Mouse (Mus musculus): ENCODE data around the gene Maml3. TPM values are rescaled to one million over a fixed set of nuclear protein-coding genes. Genes with fewer than 3 reads are reported as not detected.

The Maml3 gene
- polyA plus RNA-seq, 1 experiment from 2014 or later: 3.6 TPM

- H3K9ac ChIP-seq (ENCODE audit: low read depth, low read length): no peak overlapping the region
- H3K9me3 ChIP-seq (ENCODE audit: control insufficient read depth, low read length): no peaks in the 10 kb centered on the region
- H3K4me2 ChIP-seq (ENCODE audit: low read depth, low read length): no peak overlapping the region
- H3K27ac ChIP-seq (ENCODE audit: low read length): 0 out of 2 replicates have a peak overlapping the region, but pooled peaks have one; percentile 12
- H3K4me3 ChIP-seq (ENCODE audit: low read length): no peak overlapping the region
- H3K27me3 ChIP-seq (replicated peaks; ENCODE audit: control insufficient read depth, insufficient read depth, low read length): no peaks in the 10 kb centered on the region
- peak; percentile 54 for ATAC-seq
- no peaks in the 10 kb centered on the region for H3K36me3 ChIP-seq (ENCODE audit: control insufficient read depth, insufficient read depth, low read length)
- 18% methylated on average over 4 of the region's 4 CpGs for WGBS
- peaks cover 24% of the 10 kb centered on the region for H3K4me1 ChIP-seq (ENCODE audit: control insufficient read depth, insufficient read depth, low read length)
Observed at GRCm38 (mm10) chr3:51963891-51964593, 140.8 kb downstream of the Maml3 start.

GRCm38 (mm10) chr3:51963151-51963791 lies 141.6 kb downstream of the Maml3 start:
- H3K4me2 ChIP-seq (ENCODE audit: low read depth, low read length): no peak overlapping the region
- no peaks in the 10 kb centered on the region for H3K36me3 ChIP-seq (ENCODE audit: control insufficient read depth, insufficient read depth, low read length)
- H3K27ac ChIP-seq (ENCODE audit: low read length): no peak overlapping the region
- ATAC-seq: no peak
- H3K27me3 ChIP-seq (replicated peaks; ENCODE audit: control insufficient read depth, insufficient read depth, low read length): no peaks in the 10 kb centered on the region
- H3K9ac ChIP-seq (ENCODE audit: low read depth, low read length): no peak overlapping the region
- H3K4me1 ChIP-seq (ENCODE audit: control insufficient read depth, insufficient read depth, low read length): peaks cover 20% of the 10 kb centered on the region
- H3K4me3 ChIP-seq (ENCODE audit: low read length): no peak overlapping the region
- no peaks in the 10 kb centered on the region for H3K9me3 ChIP-seq (ENCODE audit: control insufficient read depth, low read length)
- 74% methylated on average over 9 of the region's 9 CpGs for WGBS

GRCm38 (mm10) chr3:51958751-51959150 lies 146.1 kb downstream of the Maml3 start:
- ATAC-seq: no peak
- WGBS: 71% methylated on average over 2 of the region's 2 CpGs
- no peak overlapping the region for H3K27ac ChIP-seq (ENCODE audit: low read length)
- peaks cover 7% of the 10 kb centered on the region for H3K4me1 ChIP-seq (ENCODE audit: control insufficient read depth, insufficient read depth, low read length)
- H3K4me2 ChIP-seq (ENCODE audit: low read depth, low read length): no peak overlapping the region
- H3K9me3 ChIP-seq (ENCODE audit: control insufficient read depth, low read length): no peaks in the 10 kb centered on the region
- H3K36me3 ChIP-seq (ENCODE audit: control insufficient read depth, insufficient read depth, low read length): no peaks in the 10 kb centered on the region
- no peaks in the 10 kb centered on the region for H3K27me3 ChIP-seq (replicated peaks; ENCODE audit: control insufficient read depth, insufficient read depth, low read length)
- H3K9ac ChIP-seq (ENCODE audit: low read depth, low read length): no peak overlapping the region
- H3K4me3 ChIP-seq (ENCODE audit: low read length): no peak overlapping the region

GRCm38 (mm10) chr3:51954441-51954840 lies 150.4 kb downstream of the Maml3 start:
- Histone ChIP-seq H3K27ac (ENCODE audit: low read length) (no peak overlapping the region), H3K9ac (ENCODE audit: low read depth, low read length) (no peak overlapping the region), H3K4me3 (ENCODE audit: low read length) (no peak overlapping the region), H3K27me3 (replicated peaks; ENCODE audit: control insufficient read depth, insufficient read depth, low read length) (no peaks in the 10 kb centered on the region), H3K36me3 (ENCODE audit: control insufficient read depth, insufficient read depth, low read length) (no peaks in the 10 kb centered on the region), H3K9me3 (ENCODE audit: control insufficient read depth, low read length) (no peaks in the 10 kb centered on the region), H3K4me1 (ENCODE audit: control insufficient read depth, insufficient read depth, low read length) (peaks cover 14% of the 10 kb centered on the region), H3K4me2 (ENCODE audit: low read depth, low read length) (no peak overlapping the region)
- 26% methylated on average over 4 of the region's 4 CpGs for WGBS
- no peak for ATAC-seq

- Histone ChIP-seq H3K27ac (ENCODE audit: low read length) (no peak overlapping the region), H3K36me3 (ENCODE audit: control insufficient read depth, insufficient read depth, low read length) (no peaks in the 10 kb centered on the region), H3K27me3 (replicated peaks; ENCODE audit: control insufficient read depth, insufficient read depth, low read length) (no peaks in the 10 kb centered on the region), H3K4me1 (ENCODE audit: control insufficient read depth, insufficient read depth, low read length) (peaks cover 14% of the 10 kb centered on the region), H3K4me2 (ENCODE audit: low read depth, low read length) (no peak overlapping the region), H3K9ac (ENCODE audit: low read depth, low read length) (no peak overlapping the region), H3K4me3 (ENCODE audit: low read length) (no peak overlapping the region), H3K9me3 (ENCODE audit: control insufficient read depth, low read length) (no peaks in the 10 kb centered on the region)
- ATAC-seq: no peak
- 70% methylated on average over 11 of the region's 11 CpGs for WGBS
Observed at GRCm38 (mm10) chr3:51953927-51954326, 150.9 kb downstream of the Maml3 start.

GRCm38 (mm10) chr3:51952728-51953623 lies 151.9 kb downstream of the Maml3 start:
- WGBS: 58% methylated on average over 33 of the region's 33 CpGs
- Histone ChIP-seq H3K27me3 (replicated peaks; ENCODE audit: control insufficient read depth, insufficient read depth, low read length) (no peaks in the 10 kb centered on the region), H3K36me3 (ENCODE audit: control insufficient read depth, insufficient read depth, low read length) (no peaks in the 10 kb centered on the region), H3K4me3 (ENCODE audit: low read length) (peak overlapping the region; percentile 8), H3K4me1 (ENCODE audit: control insufficient read depth, insufficient read depth, low read length) (peaks cover 14% of the 10 kb centered on the region), H3K27ac (ENCODE audit: low read length) (no peak overlapping the region), H3K9ac (ENCODE audit: low read depth, low read length) (no peak overlapping the region), H3K4me2 (ENCODE audit: low read depth, low read length) (peak overlapping the region; percentile 41), H3K9me3 (ENCODE audit: control insufficient read depth, low read length) (no peaks in the 10 kb centered on the region)
- peak; percentile 87 for ATAC-seq

- H3K9me3 ChIP-seq (ENCODE audit: control insufficient read depth, low read length): no peaks in the 10 kb centered on the region
- no peak overlapping the region for H3K27ac ChIP-seq (ENCODE audit: low read length)
- H3K4me1 ChIP-seq (ENCODE audit: control insufficient read depth, insufficient read depth, low read length): peaks cover 14% of the 10 kb centered on the region
- no peaks in the 10 kb centered on the region for H3K36me3 ChIP-seq (ENCODE audit: control insufficient read depth, insufficient read depth, low read length)
- peak overlapping the region; percentile 8; the same call in 1 of the 2 replicates for H3K4me3 ChIP-seq (ENCODE audit: low read length)
- no peak overlapping the region for H3K9ac ChIP-seq (ENCODE audit: low read depth, low read length)
- peak overlapping the region; percentile 41 for H3K4me2 ChIP-seq (ENCODE audit: low read depth, low read length)
- ATAC-seq: peak; percentile 75
- no peaks in the 10 kb centered on the region for H3K27me3 ChIP-seq (replicated peaks; ENCODE audit: control insufficient read depth, insufficient read depth, low read length)
- WGBS: 71% methylated on average over 9 of the region's 9 CpGs
Observed at GRCm38 (mm10) chr3:51952267-51952666, 152.6 kb downstream of the Maml3 start.

GRCm38 (mm10) chr3:51949651-51950050 lies 155.2 kb downstream of the Maml3 start:
- Histone ChIP-seq H3K27me3 (replicated peaks; ENCODE audit: control insufficient read depth, insufficient read depth, low read length) (no peaks in the 10 kb centered on the region), H3K27ac (ENCODE audit: low read length) (no peak overlapping the region), H3K4me3 (ENCODE audit: low read length) (no peak overlapping the region), H3K4me1 (ENCODE audit: control insufficient read depth, insufficient read depth, low read length) (peaks cover 12% of the 10 kb centered on the region), H3K9ac (ENCODE audit: low read depth, low read length) (no peak overlapping the region), H3K36me3 (ENCODE audit: control insufficient read depth, insufficient read depth, low read length) (no peaks in the 10 kb centered on the region), H3K4me2 (ENCODE audit: low read depth, low read length) (no peak overlapping the region), H3K9me3 (ENCODE audit: control insufficient read depth, low read length) (no peaks in the 10 kb centered on the region)
- ATAC-seq: no peak
- 68% methylated on average over 8 of the region's 8 CpGs for WGBS

- H3K27me3 ChIP-seq (replicated peaks; ENCODE audit: control insufficient read depth, insufficient read depth, low read length): no peaks in the 10 kb centered on the region
- no peak overlapping the region for H3K4me3 ChIP-seq (ENCODE audit: low read length)
Observed at GRCm38 (mm10) chr3:51947168-51947567, 157.7 kb downstream of the Maml3 start.

More at GRCm38 (mm10) chr3:51947168-51947567, 157.7 kb downstream of the Maml3 start:
- no peaks in the 10 kb centered on the region for H3K36me3 ChIP-seq (ENCODE audit: control insufficient read depth, insufficient read depth, low read length)
- 79% methylated on average over 3 of the region's 3 CpGs for WGBS
- peaks cover 4% of the 10 kb centered on the region for H3K4me1 ChIP-seq (ENCODE audit: control insufficient read depth, insufficient read depth, low read length)
- no peak overlapping the region for H3K27ac ChIP-seq (ENCODE audit: low read length)
- no peak overlapping the region for H3K9ac ChIP-seq (ENCODE audit: low read depth, low read length)
- no peak overlapping the region for H3K4me2 ChIP-seq (ENCODE audit: low read depth, low read length)
- no peaks in the 10 kb centered on the region for H3K9me3 ChIP-seq (ENCODE audit: control insufficient read depth, low read length)
- no peak for ATAC-seq

All from intestine, embryonic 16.5 days (tissue).